Mouse (Mus musculus): ENCODE measurements around the gene Asic2. TPM values are rescaled to one million over a fixed set of nuclear protein-coding genes. Genes with fewer than 3 reads are reported as not detected.

Asic2 gene
- total RNA-seq, 2 experiments from 2014 or later: not detected

GRCm38 (mm10) chr11:81860250-81860972 is 107.8 kb downstream of the Asic2 start, which contains the start of gene 5530401A14Rik:
Gene 5530401A14Rik, plus strand, starts transcription at chr11:81860673.
- ATAC-seq (replicated peaks; ENCODE audit: low FRiP score, low TSS enrichment, poor library complexity, severe bottlenecking): no peak

GRCm38 (mm10) chr11:81847773-81848490 is 120.3 kb downstream of the Asic2 start:
- ATAC-seq (replicated peaks; ENCODE audit: low FRiP score, low TSS enrichment, poor library complexity, severe bottlenecking): no peak

- ATAC-seq (replicated peaks; ENCODE audit: low FRiP score, low TSS enrichment, poor library complexity, severe bottlenecking): no peak
Observed at GRCm38 (mm10) chr11:81845686-81846036, 122.6 kb downstream of the Asic2 start.

GRCm38 (mm10) chr11:81845010-81845685 is 123.1 kb downstream of the Asic2 start:
- no peak for ATAC-seq (replicated peaks; ENCODE audit: low FRiP score, low TSS enrichment, poor library complexity, severe bottlenecking)

GRCm38 (mm10) chr11:81841001-81841400 is 127.3 kb downstream of the Asic2 start:
- no peak for ATAC-seq (replicated peaks; ENCODE audit: low FRiP score, low TSS enrichment, poor library complexity, severe bottlenecking)

- no peak for ATAC-seq (replicated peaks; ENCODE audit: low FRiP score, low TSS enrichment, poor library complexity, severe bottlenecking)
Observed at GRCm38 (mm10) chr11:81838426-81838825, 129.8 kb downstream of the Asic2 start.

- no peak for ATAC-seq (replicated peaks; ENCODE audit: low FRiP score, low TSS enrichment, poor library complexity, severe bottlenecking)
Observed at GRCm38 (mm10) chr11:81832381-81832780, 135.9 kb downstream of the Asic2 start.

- no peak for ATAC-seq (replicated peaks; ENCODE audit: low FRiP score, low TSS enrichment, poor library complexity, severe bottlenecking)
Observed at GRCm38 (mm10) chr11:81816531-81816930, 151.7 kb downstream of the Asic2 start.

GRCm38 (mm10) chr11:81814816-81815215 is 153.4 kb downstream of the Asic2 start:
- no peak for ATAC-seq (replicated peaks; ENCODE audit: low FRiP score, low TSS enrichment, poor library complexity, severe bottlenecking)

GRCm38 (mm10) chr11:81806905-81807659 is 161.2 kb downstream of the Asic2 start:
- ATAC-seq (replicated peaks; ENCODE audit: low FRiP score, low TSS enrichment, poor library complexity, severe bottlenecking): no peak

DNA sequence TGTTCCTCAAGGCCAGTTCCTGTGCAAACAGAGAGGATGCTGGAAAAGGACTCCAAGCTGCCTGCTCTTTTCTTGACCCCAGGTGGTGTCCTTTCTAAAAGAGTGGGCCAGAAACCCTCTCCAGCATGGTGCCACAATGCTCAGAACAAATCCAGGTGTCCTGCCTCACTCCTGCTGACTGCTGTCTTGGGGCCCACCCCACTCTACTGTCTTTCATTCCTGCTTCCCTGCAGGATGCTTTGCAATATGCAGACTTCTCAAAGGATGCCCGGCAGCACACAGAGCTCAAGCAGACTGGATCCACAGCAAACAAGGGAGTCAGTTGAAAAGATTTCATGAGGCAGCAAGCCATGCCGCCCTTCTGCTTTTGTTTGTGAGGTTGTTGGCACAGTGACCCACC is 164.7 kb downstream of the Asic2 start:
- no peak for ATAC-seq (replicated peaks; ENCODE audit: low FRiP score, low TSS enrichment, poor library complexity, severe bottlenecking)

DNA sequence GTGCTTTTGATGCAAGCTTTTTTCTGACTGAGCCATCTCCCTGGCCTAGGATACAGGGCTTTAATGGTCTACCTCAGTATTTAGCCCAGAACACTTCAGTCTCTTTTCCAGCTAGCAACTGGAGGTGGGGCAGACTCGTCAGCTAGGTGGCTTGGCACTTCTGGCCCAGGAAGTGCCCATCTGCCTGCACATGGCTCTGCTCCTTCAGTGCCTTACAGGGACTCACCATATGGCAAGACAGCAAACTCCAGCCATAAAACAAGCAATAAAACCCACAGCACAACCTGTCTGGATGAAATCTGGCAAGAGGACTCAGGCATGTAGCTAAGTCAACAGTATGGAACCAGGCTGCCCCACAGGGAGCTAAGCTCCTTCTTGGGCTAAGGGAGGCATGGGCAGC is 165.6 kb downstream of the Asic2 start:
- ATAC-seq (replicated peaks; ENCODE audit: low FRiP score, low TSS enrichment, poor library complexity, severe bottlenecking): no peak

DNA sequence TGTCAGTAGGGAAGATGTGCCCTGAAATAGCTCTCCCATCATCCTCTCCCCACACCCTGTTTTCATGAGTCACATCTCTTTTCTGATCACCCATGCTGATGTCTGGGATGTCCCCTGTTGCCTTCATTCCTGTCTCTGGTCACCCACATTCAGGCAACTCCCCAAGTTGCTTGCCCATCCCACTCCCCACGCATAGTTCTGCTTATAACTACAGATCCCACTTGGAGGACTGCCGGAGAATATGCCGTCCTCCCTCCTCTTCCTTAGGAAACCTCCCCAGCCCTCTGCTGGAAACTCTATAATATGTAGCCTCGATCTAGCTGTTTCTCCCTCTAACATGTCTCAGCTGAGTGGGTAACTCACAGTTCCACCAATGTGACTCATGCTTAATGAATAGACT is 167.4 kb downstream of the Asic2 start:
- no peak for ATAC-seq (replicated peaks; ENCODE audit: low FRiP score, low TSS enrichment, poor library complexity, severe bottlenecking)

- ATAC-seq (replicated peaks; ENCODE audit: low FRiP score, low TSS enrichment, poor library complexity, severe bottlenecking): no peak
Observed at GRCm38 (mm10) chr11:81793588-81793987, 174.7 kb downstream of the Asic2 start.

GRCm38 (mm10) chr11:81791579-81791978 is 176.7 kb downstream of the Asic2 start:
- ATAC-seq (replicated peaks; ENCODE audit: low FRiP score, low TSS enrichment, poor library complexity, severe bottlenecking): no peak

- ATAC-seq (replicated peaks; ENCODE audit: low FRiP score, low TSS enrichment, poor library complexity, severe bottlenecking): no peak
Observed at GRCm38 (mm10) chr11:81780596-81780995, 187.7 kb downstream of the Asic2 start.

DNA sequence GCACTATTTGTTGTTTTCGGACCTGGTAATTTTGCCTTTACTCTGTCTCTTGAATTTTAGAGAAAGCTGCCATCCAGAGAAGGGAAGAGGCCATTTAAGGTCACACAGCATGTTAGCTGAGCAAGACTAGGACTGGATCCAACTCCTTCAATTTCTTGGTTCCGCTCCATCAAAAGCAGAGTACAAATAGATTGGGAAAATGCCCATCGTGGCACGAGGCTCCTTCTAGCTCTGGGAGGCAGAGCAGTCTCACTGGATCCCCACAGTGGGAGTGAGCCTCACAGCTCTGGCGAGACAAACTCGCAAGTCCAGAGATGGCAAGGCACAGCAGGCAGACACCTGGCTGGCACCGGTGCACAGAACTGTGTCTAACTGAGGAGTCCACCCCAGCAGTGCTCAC is 188.4 kb downstream of the Asic2 start:
- no peak for ATAC-seq (replicated peaks; ENCODE audit: low FRiP score, low TSS enrichment, poor library complexity, severe bottlenecking)

DNA sequence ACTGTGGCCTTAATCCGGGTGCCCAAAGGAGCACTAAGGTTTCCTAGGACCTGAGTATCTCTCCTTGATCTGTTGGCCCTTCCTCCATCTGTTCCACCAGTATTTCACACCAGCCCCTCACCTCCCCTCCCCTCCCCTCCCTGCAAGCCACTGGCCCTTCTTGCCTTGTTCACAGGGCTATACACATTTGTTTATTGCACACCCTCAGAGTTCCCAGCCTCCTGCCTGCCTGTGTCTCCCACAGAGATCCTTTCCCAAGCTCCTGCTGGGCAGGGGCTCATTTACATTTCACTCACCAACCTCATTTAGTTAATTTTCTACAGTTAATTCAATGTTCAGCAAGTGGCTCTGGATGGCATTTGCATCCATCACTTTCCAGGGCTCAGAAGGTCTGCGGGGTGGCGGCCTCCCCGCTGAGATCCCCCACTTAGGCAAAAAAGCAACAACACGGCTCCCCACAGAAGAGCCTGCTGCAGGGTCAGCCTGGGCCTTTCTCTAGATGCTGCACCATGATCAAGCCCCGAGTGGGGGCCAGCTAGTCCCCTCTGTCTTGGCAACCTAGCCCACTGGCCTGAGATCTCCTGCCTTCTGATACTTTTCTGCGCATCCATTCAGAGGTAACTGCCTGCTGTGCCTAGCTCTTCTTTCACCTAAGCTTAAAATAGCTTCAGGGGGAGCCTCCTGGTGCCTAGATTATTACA is 196.9 kb downstream of the Asic2 start:
- ATAC-seq (replicated peaks; ENCODE audit: low FRiP score, low TSS enrichment, poor library complexity, severe bottlenecking): no peak

DNA sequence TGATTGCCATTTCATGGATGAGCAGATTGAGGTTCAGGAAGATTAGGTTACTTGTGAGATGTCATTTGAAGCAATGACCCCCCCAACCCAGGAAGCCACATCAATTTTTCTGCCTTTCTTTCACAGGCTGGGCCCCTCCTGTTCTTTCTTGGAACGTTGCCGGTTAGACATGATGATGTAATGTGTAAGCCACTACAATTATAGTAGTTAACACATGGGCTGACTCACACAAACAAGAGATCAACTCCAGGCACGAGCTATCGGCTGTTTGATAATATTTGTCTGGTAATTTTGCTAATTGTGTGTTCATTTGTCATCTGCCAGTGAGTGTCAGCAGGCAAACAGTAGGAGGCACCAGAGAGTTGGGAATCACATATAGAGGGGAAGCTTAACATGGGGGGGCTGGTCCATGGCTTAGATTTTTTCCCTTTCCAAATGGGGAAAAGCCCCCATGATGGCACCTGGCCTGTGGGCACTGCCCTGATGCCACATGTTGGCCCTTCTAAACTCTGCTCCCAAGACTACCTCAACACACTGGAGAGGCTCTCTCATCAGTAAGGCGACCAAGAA is 198.5 kb downstream of the Asic2 start:
- ATAC-seq (replicated peaks; ENCODE audit: low FRiP score, low TSS enrichment, poor library complexity, severe bottlenecking): no peak

Measured in megakaryocyte-erythroid progenitor cell, adult 5-6 weeks (primary cell).